8 mouse cellular contexts compared by ENCODE assay signal in genomic region chr2:24974452-24974851, GRCm38 (mm10). TPM values are rescaled to one million over a fixed set of nuclear protein-coding genes. Genes with fewer than 3 reads are reported as not detected.
DNase-seq lines count a peak whose midpoint lies in the region; ATAC-seq and TF ChIP-seq lines count a peak whose summit lies in the region.
"Not testable (repeated sequence)": the region's sequence is repeated elsewhere in the genome, so short reads cannot be mapped to it uniquely, and the experiment has no call there.

No protein-coding gene starts in this region.

- TF ChIP-seq CTCF in lung, postnatal 0 days (IDR thresholded peaks at IDR 0.05); thymus, adult 2 months (IDR thresholded peaks at IDR 0.05; ENCODE audit: borderline replicate concordance, control insufficient read depth, extremely low read depth, insufficient read depth, low read length, poor library complexity): not testable (repeated sequence)

- not testable (repeated sequence) for TF ChIP-seq EP300 in lung, postnatal 0 days (IDR thresholded peaks at IDR 0.05)

- under 1% methylated on average over 17 of the region's 17 CpGs for WGBS in heart, embryonic 13.5 days
- WGBS in intestine, embryonic 16.5 days: under 1% methylated on average over 17 of the region's 17 CpGs
- WGBS in limb, embryonic 13.5 days: under 1% methylated on average over 17 of the region's 17 CpGs
- 3% methylated on average over 17 of the region's 17 CpGs for WGBS in lung, postnatal 0 days
- under 1% methylated on average over 17 of the region's 17 CpGs for WGBS in neural tube, embryonic 11.5 days
- WGBS in thymus, adult 2 months: 0% methylated on average over 17 of the region's 17 CpGs

- DNase-seq in brain, adult 2 months (ENCODE audit: low read depth, low spot score): peak; percentile 36
- DNase-seq in lung, postnatal 0 days (ENCODE audit: low spot score); neural tube, embryonic 11.5 days (ENCODE audit: low spot score); thymus, adult 2 months: not testable (repeated sequence)

- not testable (repeated sequence) for TF ChIP-seq POLR2A in thymus, adult 2 months (IDR thresholded peaks at IDR 0.05; ENCODE audit: control insufficient read depth, extremely low read depth, insufficient read depth, low read length, poor library complexity)

- H3K9ac ChIP-seq in heart, embryonic 13.5 days: peak overlapping the region; percentile 85
- peak overlapping the region; percentile 86 for H3K9ac ChIP-seq in intestine, embryonic 16.5 days (ENCODE audit: low read depth, low read length)
- H3K9ac ChIP-seq in limb, embryonic 13.5 days: peak overlapping the region; percentile 86
- peak overlapping the region; percentile 76 for H3K9ac ChIP-seq in lung, postnatal 0 days (replicated peaks; ENCODE audit: low read depth)
- peak overlapping the region; percentile 73 for H3K9ac ChIP-seq in neural tube, embryonic 11.5 days (ENCODE audit: low read length)

- H3K9me3 ChIP-seq in erythroblast, embryonic 14.5 days (ENCODE audit: control insufficient read depth, low read length); heart, embryonic 13.5 days; intestine, embryonic 16.5 days (ENCODE audit: control insufficient read depth, low read length); limb, embryonic 13.5 days; lung, postnatal 0 days (ENCODE audit: low read length); neural tube, embryonic 11.5 days (ENCODE audit: control insufficient read depth, low read length): not testable (repeated sequence)

- peak overlapping the region; percentile 100 for H3K4me2 ChIP-seq in heart, embryonic 13.5 days
- H3K4me2 ChIP-seq in intestine, embryonic 16.5 days (ENCODE audit: low read depth, low read length): peak overlapping the region; percentile 95
- H3K4me2 ChIP-seq in limb, embryonic 13.5 days (replicated peaks): peak overlapping the region; percentile 97
- peak overlapping the region; percentile 97 for H3K4me2 ChIP-seq in lung, postnatal 0 days (replicated peaks; ENCODE audit: low read depth, low read length)
- H3K4me2 ChIP-seq in neural tube, embryonic 11.5 days (ENCODE audit: low read depth): peak overlapping the region; percentile 94

- H3K27ac ChIP-seq in heart, embryonic 13.5 days (replicated peaks): peak overlapping the region; percentile 87
- peak overlapping the region; percentile 84 for H3K27ac ChIP-seq in intestine, embryonic 16.5 days (ENCODE audit: low read length)
- peak overlapping the region; percentile 81; the same call in 1 of the 2 replicates for H3K27ac ChIP-seq in limb, embryonic 13.5 days
- peak overlapping the region; percentile 88 for H3K27ac ChIP-seq in lung, postnatal 0 days (ENCODE audit: low read length)
- peak overlapping the region; percentile 69 for H3K27ac ChIP-seq in neural tube, embryonic 11.5 days (ENCODE audit: low read depth, low read length)
- peak overlapping the region; percentile 22 for H3K27ac ChIP-seq in thymus, adult 2 months (ENCODE audit: control insufficient read depth, insufficient read depth, low read length)

- H3K4me3 ChIP-seq in erythroblast, embryonic 14.5 days (replicated peaks): peak overlapping the region; percentile 93
- peak overlapping the region; percentile 84 for H3K4me3 ChIP-seq in heart, embryonic 13.5 days
- peak overlapping the region; percentile 84 for H3K4me3 ChIP-seq in intestine, embryonic 16.5 days (ENCODE audit: low read length)
- H3K4me3 ChIP-seq in limb, embryonic 13.5 days: peak overlapping the region; percentile 82
- H3K4me3 ChIP-seq in lung, postnatal 0 days (ENCODE audit: low read depth, low read length): peak overlapping the region; percentile 71
- peak overlapping the region; percentile 81 for H3K4me3 ChIP-seq in neural tube, embryonic 11.5 days (ENCODE audit: low read depth, low read length)
- peak overlapping the region; percentile 93 for H3K4me3 ChIP-seq in thymus, adult 2 months (ENCODE audit: control insufficient read depth, insufficient read depth, low read length)

- H3K27me3 ChIP-seq in erythroblast, embryonic 14.5 days (ENCODE audit: control insufficient read depth); heart, embryonic 13.5 days (replicated peaks); intestine, embryonic 16.5 days (replicated peaks; ENCODE audit: control insufficient read depth, insufficient read depth, low read length); limb, embryonic 13.5 days; lung, postnatal 0 days (replicated peaks; ENCODE audit: insufficient read depth, low read length); neural tube, embryonic 11.5 days (ENCODE audit: control insufficient read depth, insufficient read depth, low read length); thymus, adult 2 months (ENCODE audit: control insufficient read depth, insufficient read depth, low read length): not testable (repeated sequence)

- H3K4me1 ChIP-seq in erythroblast, embryonic 14.5 days (ENCODE audit: control insufficient read depth): peaks cover 52% of the 10 kb centered on the region
- peaks cover 22% of the 10 kb centered on the region for H3K4me1 ChIP-seq in heart, embryonic 13.5 days
- peaks cover 10% of the 10 kb centered on the region for H3K4me1 ChIP-seq in intestine, embryonic 16.5 days (ENCODE audit: control insufficient read depth, insufficient read depth, low read length)
- peaks cover 18% of the 10 kb centered on the region for H3K4me1 ChIP-seq in limb, embryonic 13.5 days
- H3K4me1 ChIP-seq in lung, postnatal 0 days (ENCODE audit: insufficient read depth, low read depth, low read length); thymus, adult 2 months (replicated peaks; ENCODE audit: control insufficient read depth, insufficient read depth, low read length): not testable (repeated sequence)
- H3K4me1 ChIP-seq in neural tube, embryonic 11.5 days (ENCODE audit: control insufficient read depth, insufficient read depth, low read length): peaks cover 10% of the 10 kb centered on the region

- ATAC-seq in heart, embryonic 13.5 days (ENCODE audit: extremely low read depth, insufficient number of reproducible peaks, low FRiP score, low TSS enrichment); intestine, embryonic 16.5 days; limb, embryonic 13.5 days (ENCODE audit: low FRiP score, low read depth); lung, postnatal 0 days; neural tube, embryonic 11.5 days (ENCODE audit: insufficient read depth, low FRiP score, low TSS enrichment): not testable (repeated sequence)

- peaks cover 46% of the 10 kb centered on the region for H3K36me3 ChIP-seq in erythroblast, embryonic 14.5 days (ENCODE audit: control insufficient read depth)
- H3K36me3 ChIP-seq in heart, embryonic 13.5 days: peaks cover 39% of the 10 kb centered on the region
- H3K36me3 ChIP-seq in intestine, embryonic 16.5 days (ENCODE audit: control insufficient read depth, insufficient read depth, low read length); lung, postnatal 0 days (ENCODE audit: insufficient read depth, low read length); neural tube, embryonic 11.5 days (ENCODE audit: control insufficient read depth, insufficient read depth, low read length); thymus, adult 2 months (ENCODE audit: control insufficient read depth, insufficient read depth, low read length): not testable (repeated sequence)
- H3K36me3 ChIP-seq in limb, embryonic 13.5 days: peaks cover 40% of the 10 kb centered on the region

RNA-seq across cellular contexts. Expression of gene Mrpl41, which starts 0.4 kb away (rescaled TPM):
- 5.1 and 5.8 TPM in 2 replicates for polyA plus RNA-seq in erythroblast, embryonic 14.5 days (2012)
- 109 and 125 TPM in 2 replicates for polyA plus RNA-seq in heart, embryonic 13.5 days (2015; fragmentation: Nextera tagmentation; extraction: Ambion mirVana)
- 139 and 143 TPM in 2 replicates for polyA plus RNA-seq in intestine, embryonic 16.5 days (2015; fragmentation: Nextera tagmentation; extraction: Ambion mirVana)
- 132 and 139 TPM in 2 replicates for polyA plus RNA-seq in limb, embryonic 13.5 days (2015; fragmentation: Nextera tagmentation; extraction: Ambion mirVana)
- polyA plus RNA-seq in lung, postnatal 0 days (2015; fragmentation: Nextera tagmentation; extraction: Ambion mirVana): 90.0 and 98.4 TPM in 2 replicates
- polyA plus RNA-seq in neural tube, embryonic 11.5 days (2014; fragmentation: Nextera tagmentation; extraction: Ambion mirVana): 144 and 147 TPM in 2 replicates
- 40.6 and 43.4 TPM in 2 replicates for polyA plus RNA-seq in thymus, adult 2 months (2012; rRNA removed)

RNA-seq across cellular contexts. Expression of gene Pnpla7, which starts 1.4 kb away (rescaled TPM):
- polyA plus RNA-seq in erythroblast, embryonic 14.5 days (2012): 0.52 and 0.80 TPM in 2 replicates
- 7.7 and 8.7 TPM in 2 replicates for polyA plus RNA-seq in heart, embryonic 13.5 days (2015; fragmentation: Nextera tagmentation; extraction: Ambion mirVana)
- polyA plus RNA-seq in intestine, embryonic 16.5 days (2015; fragmentation: Nextera tagmentation; extraction: Ambion mirVana): 9.2 and 13.4 TPM in 2 replicates
- 7.4 and 7.5 TPM in 2 replicates for polyA plus RNA-seq in limb, embryonic 13.5 days (2015; fragmentation: Nextera tagmentation; extraction: Ambion mirVana)
- 8.4 and 8.6 TPM in 2 replicates for polyA plus RNA-seq in lung, postnatal 0 days (2015; fragmentation: Nextera tagmentation; extraction: Ambion mirVana)
- polyA plus RNA-seq in neural tube, embryonic 11.5 days (2014; fragmentation: Nextera tagmentation; extraction: Ambion mirVana): 4.3 and 4.6 TPM in 2 replicates
- polyA plus RNA-seq in thymus, adult 2 months (2012; rRNA removed): 52.7 and 53.9 TPM in 2 replicates

RNA-seq across cellular contexts. Expression of gene Dph7, which starts 12.3 kb away (rescaled TPM):
- polyA plus RNA-seq in erythroblast, embryonic 14.5 days (2012): 0.78 and 0.86 TPM in 2 replicates
- polyA plus RNA-seq in heart, embryonic 13.5 days (2015; fragmentation: Nextera tagmentation; extraction: Ambion mirVana): 18.5 and 20.0 TPM in 2 replicates
- 16.9 and 20.6 TPM in 2 replicates for polyA plus RNA-seq in intestine, embryonic 16.5 days (2015; fragmentation: Nextera tagmentation; extraction: Ambion mirVana)
- 34.4 and 36.3 TPM in 2 replicates for polyA plus RNA-seq in limb, embryonic 13.5 days (2015; fragmentation: Nextera tagmentation; extraction: Ambion mirVana)
- 12.3 and 13.3 TPM in 2 replicates for polyA plus RNA-seq in lung, postnatal 0 days (2015; fragmentation: Nextera tagmentation; extraction: Ambion mirVana)
- 30.5 and 32.7 TPM in 2 replicates for polyA plus RNA-seq in neural tube, embryonic 11.5 days (2014; fragmentation: Nextera tagmentation; extraction: Ambion mirVana)
- 27.2 and 31.2 TPM in 2 replicates for polyA plus RNA-seq in thymus, adult 2 months (2012; rRNA removed)

RNA-seq across cellular contexts. Expression of gene Zmynd19, which starts 24.9 kb away (rescaled TPM):
- polyA plus RNA-seq in erythroblast, embryonic 14.5 days (2012): 0.67 and 1.1 TPM in 2 replicates
- polyA plus RNA-seq in heart, embryonic 13.5 days (2015; fragmentation: Nextera tagmentation; extraction: Ambion mirVana): 8.1 and 10.0 TPM in 2 replicates
- polyA plus RNA-seq in intestine, embryonic 16.5 days (2015; fragmentation: Nextera tagmentation; extraction: Ambion mirVana): 1.9 and 2.1 TPM in 2 replicates
- polyA plus RNA-seq in limb, embryonic 13.5 days (2015; fragmentation: Nextera tagmentation; extraction: Ambion mirVana): 17.6 and 19.8 TPM in 2 replicates
- 5.0 and 7.3 TPM in 2 replicates for polyA plus RNA-seq in lung, postnatal 0 days (2015; fragmentation: Nextera tagmentation; extraction: Ambion mirVana)
- 31.9 and 34.3 TPM in 2 replicates for polyA plus RNA-seq in neural tube, embryonic 11.5 days (2014; fragmentation: Nextera tagmentation; extraction: Ambion mirVana)
- 11.0 and 14.8 TPM in 2 replicates for polyA plus RNA-seq in thymus, adult 2 months (2012; rRNA removed)

RNA-seq across cellular contexts. Expression of gene Arrdc1, which starts 39.4 kb away (rescaled TPM):
- polyA plus RNA-seq in erythroblast, embryonic 14.5 days (2012): 1.7 and 2.5 TPM in 2 replicates
- polyA plus RNA-seq in heart, embryonic 13.5 days (2015; fragmentation: Nextera tagmentation; extraction: Ambion mirVana): 14.3 and 15.0 TPM in 2 replicates
- 99.4 and 102 TPM in 2 replicates for polyA plus RNA-seq in intestine, embryonic 16.5 days (2015; fragmentation: Nextera tagmentation; extraction: Ambion mirVana)
- polyA plus RNA-seq in limb, embryonic 13.5 days (2015; fragmentation: Nextera tagmentation; extraction: Ambion mirVana): 28.0 and 28.9 TPM in 2 replicates
- 174 and 180 TPM in 2 replicates for polyA plus RNA-seq in lung, postnatal 0 days (2015; fragmentation: Nextera tagmentation; extraction: Ambion mirVana)
- polyA plus RNA-seq in neural tube, embryonic 11.5 days (2014; fragmentation: Nextera tagmentation; extraction: Ambion mirVana): 9.5 and 15.6 TPM in 2 replicates
- polyA plus RNA-seq in thymus, adult 2 months (2012; rRNA removed): 272 and 315 TPM in 2 replicates

Comparison
In these comparisons a context has a peak if more than half of its experiments do, and no peak if none do; other contexts are left out.
1. H3K27ac ChIP-seq: peak in every context shown above with its lines; median percentile 88 in lung, postnatal 0 days; 87 in heart, embryonic 13.5 days; 84 in intestine, embryonic 16.5 days; 81 in limb, embryonic 13.5 days; 69 in neural tube, embryonic 11.5 days; 22 in thymus, adult 2 months.